Mouse (Mus musculus) left cerebral cortex, adult 9 months (tissue): ENCODE measurements around the gene Mlec.

ENCODE experiments used
- DNase-seq, 2 experiments: peaks; one replicate each; pipeline ENCODE4 v3.0.0; 2022; ENCODE audit warnings: low spot score in 2 of 2

Mlec gene

DNA sequence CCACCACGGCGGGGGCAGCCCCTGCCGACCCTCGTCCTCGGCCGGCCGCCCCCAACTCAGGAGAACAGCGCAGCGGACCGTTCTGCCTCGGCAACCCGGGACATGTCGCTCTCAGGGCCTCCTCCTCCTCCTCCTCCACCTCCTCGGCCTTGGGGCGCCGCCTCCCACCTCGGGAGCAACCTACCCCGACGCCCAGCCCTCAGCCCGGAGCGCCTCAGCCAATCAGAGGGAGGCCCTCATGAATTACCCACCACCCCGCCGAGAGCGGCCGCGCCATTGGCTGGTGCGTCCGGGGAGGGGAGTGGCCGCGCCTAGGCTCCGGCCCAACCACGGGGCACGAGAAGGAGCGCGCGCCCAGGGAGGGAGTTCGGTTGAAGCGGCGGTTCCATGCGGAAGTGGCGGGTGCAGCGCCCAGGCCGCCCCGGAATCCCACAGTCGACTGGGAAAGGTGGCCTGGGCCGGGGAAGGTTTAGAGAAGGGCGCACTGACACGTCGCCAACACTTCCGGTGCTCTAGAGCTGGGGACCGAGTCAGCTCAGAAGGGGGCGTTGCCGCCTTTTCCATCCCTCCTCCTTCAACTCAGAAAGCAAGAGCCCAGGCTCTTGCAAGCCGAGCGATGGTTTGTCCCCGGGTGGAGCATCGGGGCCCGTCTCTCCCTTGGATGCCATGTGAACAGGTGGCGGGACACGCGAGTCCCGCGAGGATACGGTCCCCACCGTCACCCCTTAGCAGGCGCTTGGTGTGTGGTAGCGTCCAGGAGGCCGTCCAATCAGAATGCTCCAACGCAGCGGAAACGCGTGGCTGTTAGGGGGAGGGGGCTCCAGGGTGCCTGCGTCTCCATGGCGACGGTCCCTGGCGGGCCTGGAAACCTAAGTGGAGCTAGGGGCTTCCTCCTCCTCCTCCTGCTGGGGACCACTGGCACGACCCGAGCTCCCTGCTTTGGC is at the start of gene Mlec:
Gene Mlec, minus strand, starts transcription at position 140 of the 944 bp plus-strand sequence.
- DNase-seq: peak; percentile 97 to 99

DNA sequence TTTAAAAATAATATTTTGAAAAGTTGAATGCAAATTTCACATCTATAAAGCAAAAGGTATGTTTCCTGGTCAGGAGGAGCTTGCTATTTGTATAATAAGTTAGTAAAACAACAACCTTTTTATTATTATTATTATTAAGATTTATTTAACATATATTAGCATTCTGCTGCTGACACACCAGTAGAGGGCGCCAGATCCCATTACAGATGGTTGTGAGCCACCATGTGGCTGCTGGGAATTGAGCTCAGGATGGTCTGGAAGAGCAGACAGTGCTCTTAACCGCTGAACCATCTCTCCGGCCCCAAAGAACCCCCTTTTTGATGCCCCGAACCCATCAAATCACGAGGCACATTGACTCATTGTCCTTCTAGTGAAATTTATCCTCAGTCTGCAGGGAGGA is 49.3 kb upstream of the Mlec start:
- no peak for DNase-seq

DNA sequence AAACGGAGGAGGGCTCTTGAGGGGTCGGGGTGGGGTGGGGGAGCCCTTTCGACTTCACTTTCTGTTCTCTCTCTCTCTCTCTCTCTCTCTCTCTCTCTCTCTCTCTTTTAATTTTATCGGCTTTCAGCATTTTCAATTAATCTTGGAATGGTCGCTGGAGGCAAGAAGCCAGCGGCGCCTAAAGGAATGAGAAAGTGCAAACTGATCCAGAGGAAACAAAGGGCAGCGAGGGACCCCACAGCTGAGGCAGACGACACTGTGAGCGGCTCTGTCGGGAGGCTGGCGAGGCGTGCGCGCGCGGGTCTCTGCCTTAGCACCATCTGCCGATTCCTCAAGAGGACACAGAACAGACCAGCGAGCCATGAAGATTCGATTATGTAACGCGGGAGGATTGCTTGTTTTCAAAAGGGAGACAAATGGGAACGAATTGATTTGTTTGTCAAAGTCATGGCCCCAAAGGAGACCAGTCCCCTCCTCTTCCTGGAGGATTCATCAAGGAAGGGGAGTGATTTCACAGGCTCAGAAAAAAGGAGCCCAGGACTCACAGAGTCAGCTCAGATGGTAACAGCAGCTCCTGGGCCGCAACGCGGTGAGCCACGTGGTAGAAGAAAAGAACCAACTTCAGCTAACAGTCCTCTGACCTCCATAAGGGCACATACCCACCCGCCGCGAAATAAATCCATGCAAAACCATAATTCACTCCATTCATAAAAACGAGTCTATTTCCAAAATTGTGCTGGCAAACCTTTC is 46.8 kb upstream of the Mlec start:
- DNase-seq: peak in 1 of 2 experiments; percentile 76

DNA sequence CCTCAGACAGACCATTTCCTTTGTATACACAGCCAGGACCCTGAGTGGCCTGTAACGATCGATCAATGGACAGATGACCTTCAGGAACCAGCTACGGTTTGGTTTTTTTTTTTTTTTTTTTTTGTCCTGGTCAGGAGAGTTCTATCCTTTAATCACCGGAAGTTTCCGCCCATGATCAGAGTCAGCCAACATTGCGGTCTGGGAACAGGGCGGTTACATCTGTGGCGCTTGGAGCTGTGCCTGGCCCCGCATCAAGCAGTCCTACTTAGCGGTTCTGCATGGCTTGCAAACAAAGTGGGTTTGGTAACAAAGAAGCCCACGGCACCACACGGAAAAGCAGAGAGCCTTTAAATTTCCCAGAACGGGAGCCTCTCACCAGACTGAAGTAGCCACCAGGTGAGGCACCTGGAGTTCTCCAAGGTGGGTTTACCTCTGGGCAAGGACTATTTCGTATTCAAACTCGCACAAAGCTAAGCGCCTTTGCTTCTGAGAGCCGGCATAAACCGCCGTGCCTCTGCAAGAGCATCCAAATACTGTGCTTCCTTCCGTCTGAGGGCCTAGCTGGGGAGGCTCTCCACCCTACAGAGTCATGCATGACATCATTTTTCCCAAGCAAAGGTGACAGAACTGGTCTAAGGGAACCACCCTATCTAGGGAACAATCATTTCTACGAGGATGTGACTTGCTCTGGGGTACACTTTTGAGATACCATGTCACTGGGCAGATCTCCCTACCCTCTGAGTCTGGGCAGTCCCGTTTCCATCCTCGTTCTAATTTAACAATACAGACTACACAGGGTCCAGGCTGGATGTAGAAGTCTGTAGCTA is 46.0 kb upstream of the Mlec start:
- DNase-seq: no peak

DNA sequence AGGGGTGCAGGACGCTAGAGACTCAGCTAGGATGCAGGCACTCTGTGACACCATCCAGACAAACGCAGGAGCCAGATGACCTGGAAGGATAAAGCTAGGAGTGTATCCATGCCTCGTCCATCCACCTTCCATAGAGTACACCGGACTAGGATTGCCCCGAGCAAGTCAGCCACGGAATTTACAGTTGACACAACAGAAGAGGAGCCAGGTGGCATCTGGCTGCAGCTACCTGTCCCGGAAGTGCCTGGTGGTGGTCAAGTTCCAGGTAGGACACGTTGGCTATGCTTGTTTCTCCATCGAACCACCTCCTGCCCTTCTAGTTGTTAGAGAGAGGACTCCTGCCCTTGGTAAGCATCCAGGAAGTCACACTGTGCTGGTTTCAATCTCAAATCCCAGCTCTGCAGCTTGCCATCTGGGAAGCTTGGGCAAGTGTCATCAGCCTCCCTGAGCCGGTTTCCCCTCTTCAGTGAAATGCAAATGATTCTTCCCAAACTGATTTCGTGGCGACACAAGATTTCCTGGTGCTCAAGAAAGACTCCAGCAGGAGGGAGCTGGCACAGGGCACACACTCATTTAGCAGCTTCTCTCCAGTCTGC is 36.7 kb upstream of the Mlec start:
- no peak for DNase-seq

DNA sequence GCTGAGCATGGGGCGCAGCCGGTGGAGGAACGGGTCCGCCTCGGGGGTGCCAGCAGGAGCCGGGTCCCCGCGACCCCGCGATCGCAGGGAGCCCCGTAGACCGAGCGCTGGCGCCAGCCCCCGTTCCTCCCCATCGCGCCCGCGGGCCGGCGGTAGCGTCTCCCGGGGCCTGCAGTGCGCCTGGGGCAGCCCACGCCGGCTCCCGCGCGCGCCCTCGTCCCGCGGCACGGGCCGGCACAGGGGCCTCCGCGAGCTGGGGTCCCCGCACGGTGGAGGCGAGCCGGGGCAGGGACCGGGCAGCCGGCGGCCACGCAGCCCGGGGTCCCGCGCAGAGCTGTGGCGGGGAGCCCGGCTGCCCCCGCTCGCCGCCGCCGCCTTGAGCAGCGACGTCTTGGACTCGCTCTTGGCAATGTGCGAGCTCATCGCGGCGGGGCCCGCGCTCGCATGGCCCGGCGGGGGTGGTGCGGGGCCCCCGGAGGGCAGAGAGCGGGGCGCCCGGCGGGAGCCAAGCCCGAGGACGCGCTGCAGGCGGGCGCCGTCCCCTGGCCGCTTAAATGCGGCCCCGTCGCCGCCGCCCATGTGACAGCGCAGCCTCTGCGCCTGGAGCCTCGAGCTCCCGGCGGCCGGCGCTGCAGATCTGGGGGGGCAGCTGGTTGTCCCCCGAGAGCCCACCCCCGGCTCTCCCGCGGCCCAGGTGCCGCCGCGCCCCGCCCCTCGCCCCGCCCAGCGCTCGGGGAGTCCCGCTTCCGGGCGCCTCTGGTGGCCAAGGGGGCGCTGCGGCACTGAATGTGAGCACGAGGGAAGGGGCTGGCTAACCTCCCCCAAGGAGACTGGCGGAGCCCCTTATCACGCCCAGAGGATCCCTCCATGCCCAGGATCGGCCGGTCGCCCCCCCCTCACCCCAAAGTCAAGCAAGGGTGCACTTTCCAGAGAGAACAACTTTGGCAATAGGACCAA is 36.0 kb upstream of the Mlec start, which contains the start of gene Cabp1:
Gene Cabp1, minus strand, starts transcription at position 713 of the 957 bp plus-strand sequence.
- peak in 1 of 2 experiments; percentile 59 for DNase-seq

DNA sequence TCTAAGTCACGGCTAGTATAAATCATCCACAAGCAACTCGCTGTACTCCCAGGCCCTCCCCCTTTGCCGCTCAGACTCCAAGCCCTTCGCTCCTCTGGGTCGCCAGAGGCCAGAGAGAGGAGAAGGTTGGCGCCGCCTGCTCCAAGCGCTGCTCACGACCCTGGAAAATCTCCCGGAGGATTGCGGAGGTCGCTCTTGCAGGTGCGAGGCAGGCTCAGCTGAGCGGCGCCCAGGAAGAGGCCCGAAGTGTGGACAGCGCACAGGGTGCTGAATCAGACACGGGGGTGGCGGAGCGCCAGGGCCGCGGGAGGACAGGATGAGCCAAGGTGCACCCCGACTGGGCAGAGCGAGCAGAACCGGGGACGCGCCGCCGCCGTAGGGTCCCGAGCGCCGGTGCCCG is 35.2 kb upstream of the Mlec start:
- DNase-seq: no peak

DNA sequence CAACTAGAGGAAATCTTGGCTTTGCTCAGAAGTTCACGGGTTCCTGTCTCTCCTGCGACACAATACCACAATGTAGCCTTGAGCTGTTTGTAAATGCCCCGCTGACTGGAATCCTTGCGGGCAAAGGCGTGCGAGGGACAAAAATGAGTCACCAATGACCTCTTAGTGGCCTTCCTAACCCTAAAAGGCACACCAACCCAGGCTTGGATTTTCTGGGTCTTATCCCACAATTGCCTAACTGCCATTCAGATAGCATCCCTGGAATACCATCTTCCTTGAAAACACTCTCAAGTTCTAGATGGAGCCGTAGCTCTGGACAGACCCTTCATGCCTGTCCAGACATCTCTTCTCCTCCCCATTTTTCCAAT is 34.8 kb upstream of the Mlec start:
- no peak for DNase-seq

DNA sequence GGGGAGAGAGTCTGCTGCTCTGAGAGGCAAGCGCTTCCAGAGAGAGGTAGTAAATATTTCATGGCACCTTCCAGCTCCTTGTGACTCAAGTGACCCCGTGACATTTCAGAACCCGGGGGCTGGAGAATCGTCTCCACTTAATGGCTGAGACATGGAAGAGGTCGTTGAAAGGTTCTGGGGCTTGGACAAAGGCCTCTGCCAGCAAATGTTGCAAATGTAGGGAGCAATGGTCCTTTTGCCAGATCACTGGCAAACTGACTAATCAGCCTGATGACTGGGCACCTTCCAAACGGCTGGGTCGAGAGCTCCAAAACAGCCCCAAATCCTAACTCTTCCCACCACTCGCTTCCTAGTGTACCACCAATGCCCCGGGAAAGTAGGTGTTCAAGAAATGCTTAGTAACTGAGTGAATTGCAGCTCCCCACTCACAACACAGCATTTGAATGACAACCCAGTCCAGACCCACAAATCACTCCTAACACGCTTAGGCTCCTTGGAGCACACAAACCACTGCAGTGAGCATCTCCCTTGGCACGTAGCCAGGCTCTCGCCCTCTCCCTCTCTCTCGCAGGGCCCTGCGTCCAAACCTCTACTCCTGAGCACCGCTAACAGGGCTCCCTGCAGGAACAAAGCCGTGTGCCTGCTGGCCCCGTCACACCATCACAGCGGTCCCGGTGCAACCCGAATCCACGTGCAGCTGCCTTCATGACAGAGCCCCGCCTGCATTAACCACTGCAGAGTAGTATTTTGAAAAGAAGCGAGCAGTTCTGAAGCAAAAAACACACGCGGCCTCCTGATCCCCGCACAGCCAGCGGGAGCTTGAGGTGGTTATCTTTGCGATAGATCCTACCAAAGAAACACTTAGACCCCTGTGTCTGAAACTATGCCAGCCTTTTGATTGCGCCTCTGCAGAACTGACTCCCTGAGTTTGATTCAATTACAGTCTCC is 34.2 kb upstream of the Mlec start:
- no peak for DNase-seq

DNA sequence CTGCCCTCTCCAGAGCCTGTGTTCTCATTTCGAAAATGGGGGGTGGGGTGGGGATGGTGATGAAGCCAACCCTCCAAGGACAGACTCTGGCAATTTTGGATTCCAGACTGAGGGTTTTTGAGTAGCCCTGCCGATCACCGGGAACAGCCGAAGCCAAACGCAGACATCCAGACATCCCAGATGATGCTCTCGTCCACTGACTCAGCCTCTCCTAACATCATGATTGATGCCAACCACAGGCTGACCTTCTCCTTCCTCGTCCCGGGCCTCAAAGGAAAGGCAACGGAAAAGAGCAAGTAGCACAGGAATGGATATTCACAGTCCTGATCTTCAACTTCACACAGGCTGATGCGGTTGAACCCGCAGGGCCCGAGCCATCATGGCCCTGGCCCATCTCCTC is 32.1 kb upstream of the Mlec start:
- DNase-seq: no peak

DNA sequence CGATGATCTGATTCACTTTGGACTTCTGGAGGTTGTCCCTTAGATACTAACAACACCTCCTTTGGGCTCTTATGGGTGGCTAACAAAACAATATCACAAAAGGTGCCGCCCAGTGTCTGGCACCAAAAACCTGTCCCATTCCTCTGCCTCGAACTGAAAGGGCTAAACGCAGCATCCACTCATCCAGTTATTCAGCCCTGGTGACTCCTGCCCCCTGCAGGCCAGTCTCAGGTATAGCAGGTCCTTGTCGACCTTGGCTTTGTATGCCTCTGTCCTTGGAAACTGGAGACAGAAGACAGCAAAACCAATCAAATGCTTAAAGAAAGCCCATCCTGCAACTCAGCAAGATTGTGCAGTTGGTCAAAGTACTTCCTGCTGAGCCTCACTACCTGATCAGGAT is 30.8 kb upstream of the Mlec start:
- no peak for DNase-seq

DNA sequence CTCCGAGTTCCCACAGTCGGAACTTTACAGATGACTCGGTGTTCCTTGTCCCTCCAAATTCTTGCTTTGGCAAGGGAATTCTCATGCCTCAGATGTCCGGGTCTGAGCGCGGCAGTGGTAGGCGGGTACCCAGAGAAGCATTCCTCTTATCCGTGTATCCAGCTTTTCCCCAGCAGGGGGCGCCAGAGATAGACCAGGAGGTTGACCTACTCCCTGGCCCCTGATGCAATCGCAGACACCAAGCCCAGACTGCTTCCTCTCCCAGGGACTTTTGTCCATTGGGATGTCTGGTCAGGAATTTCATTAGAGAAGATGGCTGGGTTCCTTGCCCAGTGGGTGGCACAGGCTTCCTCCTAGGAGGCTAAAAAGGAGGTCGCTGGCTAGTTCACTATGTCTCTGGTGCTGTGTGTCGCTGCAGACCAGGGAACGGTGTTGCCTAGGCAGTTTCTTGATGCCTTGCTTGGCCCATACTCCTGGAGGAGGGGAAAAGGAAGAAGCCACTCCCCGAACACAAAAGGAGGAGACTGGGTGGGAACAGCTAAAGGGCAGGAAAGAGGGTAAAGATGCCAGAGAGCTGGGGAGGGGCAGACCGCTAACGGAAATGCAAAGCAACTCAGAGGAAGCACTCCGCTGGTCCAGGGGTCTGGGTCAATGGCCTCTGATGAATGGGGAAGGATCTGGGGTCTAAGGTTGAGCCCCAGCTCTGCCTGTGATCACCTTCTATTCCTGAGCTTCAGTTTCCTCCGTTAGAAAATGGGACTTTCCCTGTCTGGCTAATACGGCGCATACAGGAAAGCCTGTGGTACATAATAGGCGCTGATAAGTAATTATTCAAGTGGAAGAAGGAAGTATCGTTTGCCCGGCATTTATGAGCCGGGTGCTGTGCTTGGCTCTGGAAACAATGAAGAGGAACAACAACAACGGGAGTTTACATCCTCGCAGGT is 29.5 kb upstream of the Mlec start:
- DNase-seq: peak; percentile 65 to 94

DNA sequence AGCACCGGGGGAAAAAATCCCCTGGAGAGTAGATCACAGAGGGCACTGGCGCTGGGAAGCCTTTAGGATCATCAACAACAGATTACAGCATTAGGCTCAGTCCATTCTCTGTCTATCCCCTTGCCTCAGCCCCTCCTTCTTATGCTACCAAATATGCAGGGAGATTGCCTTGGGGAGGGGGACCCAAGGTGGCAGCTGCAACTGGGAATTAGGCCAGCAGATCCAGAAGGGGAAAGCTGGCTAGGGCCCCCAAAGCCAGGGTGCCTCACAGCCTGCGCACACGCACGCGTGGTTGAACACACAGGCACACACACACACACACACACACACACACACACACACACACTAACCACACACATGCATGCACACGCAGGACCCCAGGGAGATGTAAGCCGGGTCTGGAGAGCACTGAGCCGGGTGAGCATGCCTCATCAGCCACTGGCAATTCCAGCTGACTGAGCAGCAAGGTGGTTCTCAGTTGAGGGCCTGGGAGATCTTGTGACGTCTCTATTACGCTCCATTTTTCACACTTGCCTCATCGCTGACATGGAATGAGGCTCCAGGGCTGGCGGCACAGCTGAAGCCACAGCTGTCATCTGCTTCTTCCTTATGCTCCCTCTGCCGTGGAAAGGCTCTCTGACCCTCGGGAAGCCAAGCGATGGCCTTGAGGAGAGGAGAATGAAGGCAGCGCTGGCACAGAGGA is 28.5 kb upstream of the Mlec start:
- DNase-seq: peak in 1 of 2 experiments; percentile 46

DNA sequence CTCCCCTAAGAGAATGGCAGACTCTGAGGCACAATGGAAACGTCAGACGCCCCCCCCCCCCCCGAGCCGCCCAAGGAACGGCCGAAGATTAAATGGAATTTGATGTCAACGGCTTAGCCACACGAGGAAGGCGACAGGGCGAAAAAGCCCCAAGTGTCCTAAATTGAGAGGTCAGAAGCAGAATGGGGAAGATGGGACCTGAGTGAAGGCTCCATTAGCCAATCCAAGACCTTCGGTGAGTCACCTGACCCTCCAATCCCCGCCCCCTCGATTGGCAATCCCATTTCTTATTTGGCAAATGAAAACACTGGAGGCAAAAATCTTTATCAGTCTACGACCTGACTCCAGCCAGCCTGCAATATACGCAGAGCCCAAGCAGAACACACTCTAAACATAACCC is 26.7 kb upstream of the Mlec start:
- DNase-seq: peak in 1 of 2 experiments; percentile 51

DNA sequence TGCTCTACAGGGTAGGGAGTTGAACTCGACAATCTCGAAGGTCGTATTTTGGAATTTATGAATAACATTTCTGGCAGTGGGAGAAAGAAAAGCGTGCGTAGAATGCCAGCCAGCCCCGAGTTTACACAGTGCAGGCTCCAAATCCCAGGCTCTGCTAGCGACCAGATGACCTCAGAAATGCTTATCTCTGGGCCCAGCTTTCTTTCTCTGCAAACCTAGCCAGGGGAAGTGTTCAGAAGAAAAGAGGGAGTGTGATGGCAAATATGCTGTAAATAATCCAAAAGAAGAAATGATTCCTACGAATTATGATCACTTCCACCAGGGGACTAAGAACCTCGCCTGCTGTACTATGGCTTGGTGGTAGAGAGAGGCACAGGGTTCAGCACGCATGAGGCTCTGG is 25.5 kb upstream of the Mlec start:
- DNase-seq: no peak

DNA sequence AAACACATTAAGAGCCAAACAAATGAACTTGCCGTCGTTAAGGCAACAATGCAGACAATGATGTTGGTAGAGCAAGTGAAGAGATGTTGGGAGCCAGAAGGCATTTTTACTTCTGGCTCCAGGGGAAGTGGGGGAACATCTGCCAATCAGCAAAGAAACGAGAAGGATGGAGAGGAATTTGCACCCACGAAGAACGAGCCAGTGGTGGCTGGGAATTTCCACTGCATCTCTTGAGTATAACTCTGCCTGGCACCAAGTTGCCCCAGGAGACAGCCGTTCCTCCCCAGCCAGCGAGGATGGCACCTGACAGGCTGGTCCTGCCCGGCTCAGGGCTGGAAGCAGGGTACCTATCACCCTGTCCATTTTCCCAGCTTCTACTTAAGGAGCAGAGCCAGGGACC is 24.9 kb upstream of the Mlec start:
- DNase-seq: no peak

DNA sequence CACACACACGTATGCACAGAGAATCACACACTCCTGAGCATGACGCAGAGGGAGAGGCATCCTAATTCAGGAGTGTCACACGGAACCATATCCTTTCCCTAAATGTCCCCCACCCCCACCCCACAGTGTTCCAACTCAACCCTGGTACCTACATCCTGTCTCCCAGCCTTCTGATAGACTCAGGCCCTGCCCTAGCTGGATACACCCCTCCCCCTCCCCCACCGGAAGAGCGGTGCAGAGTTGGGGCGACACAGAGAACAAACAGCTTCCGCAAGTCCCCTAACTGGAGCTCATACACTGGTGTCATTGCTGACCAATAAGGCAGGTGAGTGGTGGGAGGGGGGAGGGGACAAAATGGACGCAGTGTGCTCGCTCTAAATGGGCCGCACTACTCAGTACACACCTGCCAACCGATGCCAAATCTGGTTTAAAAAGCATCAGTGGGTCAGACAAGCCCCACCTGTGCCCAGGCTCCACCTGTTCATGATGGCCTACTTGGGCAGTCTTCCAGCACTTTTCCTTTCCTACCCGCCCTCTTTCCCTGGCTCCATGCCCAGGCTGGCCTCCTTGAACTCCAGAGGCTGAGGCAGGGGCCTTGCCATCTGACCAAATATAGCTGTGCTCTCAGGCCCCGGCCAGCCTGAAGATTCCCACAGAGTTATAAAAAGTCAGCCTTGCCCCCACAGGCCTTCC is 23.4 kb upstream of the Mlec start:
- DNase-seq: no peak
